Mouse (Mus musculus) kidney, postnatal 0 days (tissue): Measurements from ENCODE around the gene Kif22. TPM values are rescaled to one million over a fixed set of nuclear protein-coding genes. Genes with fewer than 3 reads are reported as not detected.

Experiments
- ATAC-seq: fragments of 200-750 bp; cut with Nextera tagmentation; replicated peaks from 2 replicates; pipeline ENCODE4 v1.8.0; 2017; ENCODE audit warnings: low read depth, moderate number of reproducible peaks, moderate TSS enrichment, moderate library complexity; ENCODE audit not compliant: low FRiP score
- DNase-seq: peaks from one replicate; pipeline ENCODE4 v3.0.0-alpha.2; 2016; ENCODE audit warnings: low spot score
- H3K27ac ChIP-seq: fragments of 300-500 bp; sonication (generic); 2 replicates; pipeline ENCODE4 v1.5.1; 2014; ENCODE audit warnings: mild to moderate bottlenecking
- H3K27me3 ChIP-seq: fragments of 300-500 bp; sonication (generic); 2 replicates; pipeline ENCODE4 v1.6.1; 2014; ENCODE audit warnings: low read length, mixed read lengths; ENCODE audit not compliant: insufficient read depth
- H3K36me3 ChIP-seq: fragments of 300-500 bp; sonication (generic); 2 replicates; pipeline ENCODE4 v1.6.1; 2014; ENCODE audit warnings: low read length, mixed read lengths; ENCODE audit not compliant: insufficient read depth
- H3K4me1 ChIP-seq: fragments of 300-500 bp; sonication (generic); replicated peaks from 2 replicates; pipeline ENCODE4 v1.6.1; 2014; ENCODE audit warnings: antibody characterized with exemption, low read length, mixed read lengths; ENCODE audit not compliant: insufficient read depth
- H3K4me2 ChIP-seq: fragments of 300-500 bp; sonication (generic); 2 replicates; pipeline ENCODE4 v1.6.1; 2014; ENCODE audit warnings: mild to moderate bottlenecking, low read length, moderate library complexity, mixed read lengths
- H3K4me3 ChIP-seq: fragments of 300-500 bp; sonication (generic); replicated peaks from 2 replicates; pipeline ENCODE4 v1.5.1; 2014; ENCODE audit warnings: low read depth, low read length
- H3K9ac ChIP-seq: fragments of 300-500 bp; sonication (generic); 2 replicates; pipeline ENCODE4 v1.6.1; 2014; ENCODE audit warnings: low read depth, low read length
- H3K9me3 ChIP-seq: fragments of 300-500 bp; sonication (generic); replicated peaks from 2 replicates; pipeline ENCODE4 v1.6.1; 2016; ENCODE audit warnings: low read length, inconsistent platforms, mixed read lengths
- CTCF ChIP-seq: IDR thresholded peaks from 2 replicates; pipeline ENCODE4 v1.5.1; 2016; ENCODE audit warnings: antibody characterized with exemption, low read depth, mild to moderate bottlenecking, moderate library complexity
- WGBS: fragments of 180-500 bp; shearing (Covaris S2); extraction: QIAGEN DNeasy Blood & Tissue Kit; methylation state at CpG from one replicate; pipeline ENCODE4 v1.1.7; 2014; 5-methylcytosine and 5-hydroxymethylcytosine counted together
- microRNA-seq: library from miRNA; unstranded; fragments of <30 nt; microRNA quantifications from one replicate; pipeline ENCODE4, GENCODE M21; 2016
- polyA plus RNA-seq: library from polyadenylated mRNA; unstranded; fragments of >200 nt; fragmentation: Nextera tagmentation; extraction: Ambion mirVana; gene quantifications from 2 replicates; pipeline ENCODE4 v1.2.1, GENCODE M21; 2015

Kif22 gene
- polyA plus RNA-seq, 1 experiment from 2014 or later: 51.7 TPM

GRCm38 (mm10) chr7:126978841-126979240, 63.4 kb downstream of the Kif22 start:
- no peak for ATAC-seq
- Histone ChIP-seq H3K9me3 (no peaks in the 10 kb centered on the region), H3K27ac (no peak overlapping the region), H3K9ac (no peak overlapping the region), H3K27me3 (no peaks in the 10 kb centered on the region), H3K4me3 (no peak overlapping the region), H3K4me2 (no peak overlapping the region), H3K4me1 (0 out of 2 replicates have a peak, but pooled peaks cover 4% of the 10 kb centered on the region), H3K36me3 (peaks cover 20% of the 10 kb centered on the region)
- no peak for DNase-seq
- 88% methylated on average over 6 of the region's 6 CpGs for WGBS
- no peak for TF ChIP-seq CTCF

Small RNA genes lying within 50 kb of the gene (microRNA-seq; reads per million reads assigned to microRNA genes)
- gene Gm44343: not detected

Other genes with a start within 250 kb of the Kif22 start
- gene Ppp4c, start 250.0 kb downstream of the Kif22 start, polyA plus RNA-seq: 189 and 192 TPM in 2 replicates
- 0.11 and 0.14 TPM in 2 replicates for gene Fam57b, start 244.8 kb downstream of the Kif22 start, polyA plus RNA-seq
- 0.37 TPM in 1 of 2 replicates, not detected in the other for gene 4930451I11Rik, start 210.8 kb downstream of the Kif22 start, polyA plus RNA-seq
- gene Doc2a, start 195.1 kb downstream of the Kif22 start, polyA plus RNA-seq: 7.6 and 7.7 TPM in 2 replicates
- gene Hirip3, start 180.5 kb downstream of the Kif22 start, polyA plus RNA-seq: 16.3 and 20.5 TPM in 2 replicates
- gene Ino80e, start 180.1 kb downstream of the Kif22 start, polyA plus RNA-seq: 67.1 and 68.7 TPM in 2 replicates
- gene Taok2, start 157.8 kb downstream of the Kif22 start, polyA plus RNA-seq: 26.2 and 30.0 TPM in 2 replicates
- 48.6 and 51.9 TPM in 2 replicates for gene Tmem219, start 119.6 kb downstream of the Kif22 start, polyA plus RNA-seq
- gene Kctd13, start 113.6 kb downstream of the Kif22 start, polyA plus RNA-seq: 15.7 and 17.3 TPM in 2 replicates
- gene Asphd1, start 92.9 kb downstream of the Kif22 start, polyA plus RNA-seq: 0.13 TPM in 1 of 2 replicates, not detected in the other
- gene Sez6l2, start 91.9 kb downstream of the Kif22 start, polyA plus RNA-seq: 1.2 and 1.7 TPM in 2 replicates
- 118 and 120 TPM in 2 replicates for gene Cdipt, start 66.6 kb downstream of the Kif22 start, polyA plus RNA-seq
- gene Cdiptos, start 66.4 kb downstream of the Kif22 start, polyA plus RNA-seq: 1.6 and 2.8 TPM in 2 replicates
- gene Mvp, start 27.9 kb downstream of the Kif22 start, polyA plus RNA-seq: 27.5 and 28.9 TPM in 2 replicates
- gene Pagr1b, start 26.0 kb downstream of the Kif22 start, polyA plus RNA-seq: 0.21 and 0.65 TPM in 2 replicates
- gene Pagr1a, start 25.1 kb downstream of the Kif22 start, polyA plus RNA-seq: 19.4 and 25.0 TPM in 2 replicates
- gene Gm42742, start 21.4 kb downstream of the Kif22 start, polyA plus RNA-seq: 44.2 and 53.8 TPM in 2 replicates
- 2.5 and 2.7 TPM in 2 replicates for gene Prrt2, start 21.3 kb downstream of the Kif22 start, polyA plus RNA-seq
- 50.3 and 58.7 TPM in 2 replicates for gene Maz, start 15.4 kb downstream of the Kif22 start, polyA plus RNA-seq
- gene Zg16, start 44.9 kb upstream of the Kif22 start, polyA plus RNA-seq: not detected in 2 replicates
- 4.0 and 4.3 TPM in 2 replicates for gene AI467606, start 48.9 kb upstream of the Kif22 start, polyA plus RNA-seq
- gene Qprt, start 79.8 kb upstream of the Kif22 start, polyA plus RNA-seq: 37.4 and 43.7 TPM in 2 replicates
- 0.28 and 0.33 TPM in 2 replicates for gene Spn, start 95.4 kb upstream of the Kif22 start, polyA plus RNA-seq
- gene Cd2bp2, start 153.6 kb upstream of the Kif22 start, polyA plus RNA-seq: 42.8 and 47.7 TPM in 2 replicates
- gene Tbc1d10b, start 166.0 kb upstream of the Kif22 start, polyA plus RNA-seq: 14.9 and 16.9 TPM in 2 replicates
- 2.9 and 4.7 TPM in 2 replicates for gene Mylpf, start 166.4 kb upstream of the Kif22 start, polyA plus RNA-seq
- gene Zfp553, start 190.6 kb upstream of the Kif22 start, polyA plus RNA-seq: 22.3 and 25.1 TPM in 2 replicates
- 16.7 and 20.5 TPM in 2 replicates for gene Sept1, start 190.7 kb upstream of the Kif22 start, polyA plus RNA-seq
- gene Zfp771, start 201.8 kb upstream of the Kif22 start, polyA plus RNA-seq: 46.2 and 49.3 TPM in 2 replicates
- 146 and 157 TPM in 2 replicates for gene Dctpp1, start 218.2 kb upstream of the Kif22 start, polyA plus RNA-seq
- 207 and 215 TPM in 2 replicates for gene Sephs2, start 231.6 kb upstream of the Kif22 start, polyA plus RNA-seq